Mouse (Mus musculus): Measurements from ENCODE around the gene Emid1.
"Not testable (repeated sequence)": the region's sequence is repeated elsewhere in the genome, so short reads cannot be mapped to it uniquely, and the experiment has no call there.

Emid1 gene

DNA sequence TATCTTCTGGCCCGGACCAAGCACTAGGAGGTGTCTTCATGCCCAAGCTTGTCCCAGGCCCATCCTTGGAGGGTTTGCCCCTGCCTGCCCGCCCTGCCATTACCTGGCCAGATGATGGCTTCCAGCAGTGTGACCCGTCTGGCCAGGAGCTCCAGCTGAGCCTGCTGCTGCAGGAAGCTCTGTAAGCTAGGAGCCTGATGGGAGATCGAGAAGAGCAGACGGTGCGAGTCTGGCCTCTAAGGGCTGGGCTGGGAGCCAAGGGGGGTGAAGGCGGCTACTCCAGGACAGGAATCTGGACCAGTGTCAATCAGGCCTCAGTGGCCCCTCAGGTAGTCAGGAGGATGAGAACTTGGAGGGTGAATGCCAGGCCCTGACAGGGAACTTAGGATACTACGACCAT lies 42.6 kb downstream of the Emid1 start:
- in situ Hi-C loops (cut with MboI, MseI): no loop called here

DNA sequence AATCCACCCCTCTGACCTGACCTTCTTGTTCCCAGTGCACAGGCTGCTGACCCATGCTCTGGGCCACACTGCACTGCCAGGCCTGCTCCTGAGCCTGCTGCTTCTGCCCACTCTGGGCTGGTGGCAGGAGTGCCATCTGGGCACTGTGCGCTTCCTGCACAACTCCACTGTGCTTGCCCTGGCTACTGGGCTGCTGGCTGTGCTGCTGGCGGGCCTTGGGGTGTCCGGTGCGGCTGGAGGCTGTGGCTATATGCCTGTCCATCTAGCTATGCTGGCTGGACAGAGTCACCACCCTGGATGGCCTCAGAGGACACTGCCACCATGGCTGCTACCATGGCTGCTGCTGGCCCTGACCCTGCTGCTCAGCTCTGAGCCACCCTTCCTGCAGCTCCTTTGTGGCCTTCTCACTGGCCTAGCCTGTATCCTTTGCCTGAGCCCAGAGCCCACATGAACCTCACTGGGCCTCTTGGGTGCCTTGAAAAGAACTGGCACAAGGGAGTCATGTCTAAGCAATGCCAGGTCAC lies 48.0 kb downstream of the Emid1 start:
- in situ Hi-C loops (cut with MboI, MseI): no loop called here

GRCm38 (mm10) chr11:5102384-5102783 lies 49.7 kb downstream of the Emid1 start:
- in situ Hi-C loops (cut with MboI, MseI): no loop called here

DNA sequence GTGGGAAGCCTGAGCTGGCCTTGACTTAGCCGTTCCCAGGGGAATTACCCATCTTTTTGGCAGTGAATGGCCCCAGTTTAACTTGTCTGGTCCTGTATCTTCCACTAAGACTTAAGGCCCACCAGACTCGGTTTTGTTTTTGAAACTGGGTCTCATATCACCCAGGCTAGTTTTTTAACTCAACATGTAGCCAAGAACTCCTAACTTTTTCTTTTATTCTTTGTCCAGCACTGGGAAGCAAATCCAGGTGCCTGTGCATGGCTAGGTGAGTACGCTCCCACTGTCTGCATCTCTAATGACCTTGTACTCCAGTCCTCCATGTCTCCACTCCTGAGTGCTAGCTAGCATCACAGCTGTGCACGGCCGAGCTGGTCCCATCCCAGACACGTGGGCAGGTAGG lies 50.4 kb downstream of the Emid1 start:
- in situ Hi-C loops (cut with MboI, MseI): no loop called here

GRCm38 (mm10) chr11:5100801-5101200 lies 51.3 kb downstream of the Emid1 start:
- in situ Hi-C loops (cut with MboI, MseI): no loop called here

- in situ Hi-C loops (cut with MboI, MseI): no loop called here
These were observed 51.8 kb downstream of the Emid1 start for GRCm38 (mm10) chr11:5100283-5100682.

GRCm38 (mm10) chr11:5099576-5100183 lies 52.4 kb downstream of the Emid1 start:
- in situ Hi-C loops (cut with MboI, MseI): no loop called here

GRCm38 (mm10) chr11:5098736-5099542 lies 53.1 kb downstream of the Emid1 start, which contains the start of the genes Rhbdd3 and Ewsr1:
Gene Rhbdd3, plus strand, starts transcription at chr11:5098926.
Gene Ewsr1, minus strand, starts transcription at chr11:5099266.
- in situ Hi-C loops (cut with MboI, MseI): no loop called here

DNA sequence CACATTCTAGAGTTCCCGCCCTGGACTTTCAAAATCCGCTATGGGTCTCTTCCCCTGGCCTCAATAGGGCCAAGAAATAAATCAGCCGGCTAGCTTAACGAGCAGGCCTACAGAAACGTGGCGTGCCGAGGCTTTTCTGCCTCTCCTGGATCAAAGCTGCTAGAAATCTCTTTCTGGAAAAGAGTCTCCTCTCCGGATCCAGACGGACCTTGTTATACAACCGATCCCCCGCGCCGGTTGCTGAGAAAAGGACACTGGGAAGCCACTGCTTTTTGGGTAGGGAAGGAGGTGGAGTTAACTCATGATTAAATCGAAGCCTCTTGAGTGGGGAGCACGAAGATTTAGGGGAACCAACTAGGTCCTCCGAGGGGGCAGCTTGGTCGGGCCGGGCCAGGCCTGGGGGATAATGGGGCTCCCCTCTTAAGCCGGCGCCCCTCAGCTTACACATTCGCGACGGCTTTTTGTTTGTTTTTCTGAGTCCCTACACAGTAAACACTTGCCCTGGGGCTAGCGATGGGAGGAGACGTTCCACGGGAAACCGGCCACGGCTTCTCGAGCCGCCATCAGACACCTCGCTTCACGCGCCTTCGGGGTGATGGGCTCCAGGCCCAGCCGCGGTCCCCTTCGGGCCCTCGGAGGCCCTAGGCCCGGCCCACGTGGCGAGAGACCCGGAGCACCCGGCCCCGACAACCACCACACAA lies 53.9 kb downstream of the Emid1 start:
- in situ Hi-C loops (cut with MboI, MseI): no loop called here

- in situ Hi-C loops (cut with MboI, MseI): no loop called here
These were observed 55.5 kb downstream of the Emid1 start for GRCm38 (mm10) chr11:5096480-5097020.

GRCm38 (mm10) chr11:5095877-5096276 lies 56.2 kb downstream of the Emid1 start:
- in situ Hi-C loops (cut with MboI, MseI): no loop called here

DNA sequence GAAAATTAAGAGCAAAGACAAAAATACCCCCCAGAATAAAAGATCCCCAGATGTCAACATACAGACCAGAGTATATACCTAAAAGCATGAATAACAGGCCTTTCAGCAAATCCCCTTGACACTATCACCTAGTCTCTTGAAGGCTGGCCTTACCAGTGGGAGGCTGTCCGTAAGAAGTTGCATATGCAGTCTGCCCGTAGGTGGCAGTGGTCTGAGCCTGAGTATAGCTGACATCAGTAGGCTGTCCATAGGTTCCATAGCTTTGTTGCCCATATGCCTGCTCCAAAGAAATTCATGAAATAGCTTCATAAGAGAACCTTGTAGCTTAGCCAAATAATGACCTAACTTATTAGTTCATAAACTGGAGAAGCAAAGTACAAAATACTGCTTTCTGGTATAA lies 60.4 kb downstream of the Emid1 start:
- in situ Hi-C loops (cut with MboI, MseI): no loop called here

DNA sequence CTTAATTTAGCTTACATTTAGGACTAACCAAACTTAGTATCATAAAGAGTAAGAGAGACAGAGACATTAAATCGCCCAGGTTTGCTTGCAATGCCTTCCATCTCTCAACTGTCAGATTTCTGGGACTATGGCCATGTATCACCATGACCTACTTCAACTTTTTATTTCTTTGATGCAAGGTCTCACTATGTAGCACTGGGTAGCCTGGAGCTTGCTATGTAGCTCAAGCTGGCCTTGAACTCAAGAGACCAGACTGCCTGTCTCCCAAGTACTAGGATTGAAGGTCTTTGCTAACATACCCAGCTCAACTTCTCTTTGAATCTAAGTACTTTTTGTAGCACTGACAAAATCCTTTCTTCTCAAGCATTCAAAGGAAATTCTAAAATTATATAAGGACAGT lies 62.9 kb downstream of the Emid1 start:
- in situ Hi-C loops (cut with MboI, MseI): no loop called here

GRCm38 (mm10) chr11:5076843-5077242 lies 75.2 kb downstream of the Emid1 start:
- in situ Hi-C loops (cut with MboI, MseI): not testable (repeated sequence)

GRCm38 (mm10) chr11:5075760-5076159 lies 76.3 kb downstream of the Emid1 start:
- in situ Hi-C loops (cut with MboI, MseI): no loop called here

DNA sequence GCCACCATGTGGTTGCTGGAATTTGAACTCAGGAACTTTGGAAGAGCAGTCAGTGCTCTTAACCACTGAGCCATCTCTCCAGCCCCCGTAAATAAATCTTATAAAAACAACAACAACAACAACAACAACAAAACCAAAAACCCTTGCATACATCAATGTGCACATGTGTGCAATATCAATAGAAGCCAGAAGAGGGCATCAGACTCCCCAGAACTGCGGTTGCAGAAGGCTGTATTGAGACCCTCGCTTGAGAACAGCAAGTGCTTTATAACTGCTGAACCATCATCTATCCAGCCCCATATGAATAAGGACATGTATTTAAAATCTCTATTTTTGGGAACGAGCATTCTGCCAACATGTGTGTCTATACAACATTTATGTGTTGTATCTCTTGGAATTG lies 77.2 kb downstream of the Emid1 start:
- in situ Hi-C loops (cut with MboI, MseI): no loop called here

- in situ Hi-C loops (cut with MboI, MseI): no loop called here
These were observed 83.7 kb downstream of the Emid1 start for GRCm38 (mm10) chr11:5068126-5068971.

DNA sequence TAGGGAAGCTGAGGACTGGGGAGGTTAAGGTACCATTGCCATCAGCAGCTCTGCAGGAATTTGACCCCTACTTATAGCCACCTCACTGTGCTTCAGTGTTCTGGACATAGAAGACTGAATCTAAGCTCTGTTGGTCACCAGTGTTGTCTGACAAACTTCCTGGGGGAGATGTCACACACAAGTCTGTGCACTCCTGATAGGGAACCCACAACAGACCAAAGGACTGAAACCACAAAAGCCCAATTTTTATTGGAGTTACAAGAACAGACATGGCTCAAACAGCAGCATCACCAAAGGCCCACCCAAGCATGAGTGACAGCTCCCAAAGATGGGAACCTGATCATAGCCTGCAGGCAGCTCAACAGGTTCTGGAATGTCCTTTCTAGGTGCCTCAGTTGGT lies 85.0 kb downstream of the Emid1 start:
- in situ Hi-C loops (cut with MboI, MseI): no loop called here

DNA sequence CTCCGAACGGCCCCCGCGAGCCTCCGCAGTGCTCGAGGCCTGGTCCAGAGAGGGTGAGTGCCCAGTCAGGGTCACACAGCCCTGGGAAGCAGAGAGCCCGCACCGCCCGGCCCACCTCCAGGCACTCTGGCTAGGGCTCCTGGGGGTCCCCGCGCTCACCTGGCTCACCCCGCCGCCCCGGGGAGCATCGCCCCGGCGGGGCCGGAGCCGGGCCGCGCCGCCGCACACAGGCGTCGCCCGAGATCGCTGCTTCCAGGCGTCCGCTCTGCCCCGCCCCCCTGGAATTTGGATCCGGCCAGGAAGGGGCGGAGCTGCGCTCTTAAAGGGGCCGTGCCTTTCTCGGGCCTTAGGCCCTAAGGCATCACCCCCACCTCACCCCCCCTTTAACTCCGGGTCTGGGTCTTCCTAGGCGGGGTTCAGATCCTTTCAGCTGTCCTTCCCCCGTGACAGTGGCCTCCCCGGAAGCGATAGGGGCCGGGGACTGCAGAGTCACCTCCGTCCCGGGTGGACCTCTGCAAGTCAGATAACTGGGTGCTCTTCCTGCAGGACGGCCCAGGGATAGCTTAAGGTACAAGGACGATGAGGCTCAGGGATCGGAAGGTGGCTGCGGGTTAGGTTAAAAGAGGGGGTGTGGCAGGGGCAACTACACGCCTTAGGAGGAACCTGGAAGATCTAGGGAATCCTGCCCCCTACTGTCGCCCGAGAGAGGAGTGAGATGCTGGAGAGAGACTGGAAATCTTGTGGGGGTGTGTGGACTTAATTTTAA lies 86.8 kb downstream of the Emid1 start, which contains the start of gene Gas2l1:
Gene Gas2l1, minus strand, starts transcription at position 272 of the 766 bp plus-strand sequence.
- in situ Hi-C loops (cut with MboI, MseI): no loop called here

Measured in regulatory T cell (primary cell).